Mouse (Mus musculus): Measurements from ENCODE around the gene Gm20605.

DNA sequence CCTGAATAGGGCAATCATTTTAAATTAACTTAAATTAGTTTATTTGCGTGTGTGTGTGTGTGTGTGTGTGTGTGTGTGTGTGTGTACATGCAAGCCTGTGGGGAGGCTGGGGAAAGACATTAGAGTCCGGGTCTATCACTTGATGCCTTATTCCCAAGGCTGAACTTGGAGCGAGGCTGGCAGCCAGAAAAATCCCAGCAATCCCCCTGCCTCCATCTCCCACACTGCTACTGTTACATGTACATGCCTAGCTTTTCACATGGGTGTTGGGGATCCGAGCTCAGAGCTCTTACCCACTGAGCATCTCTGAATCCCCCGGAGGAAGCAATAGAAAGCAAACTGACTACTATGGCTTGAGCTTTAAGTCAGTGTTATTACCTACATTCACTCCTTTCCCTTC is 43.4 kb downstream of the Gm20605 start:
- TF ChIP-seq POLR2AphosphoS2 (IDR thresholded peaks at IDR 0.05; ENCODE audit: insufficient read length, low read depth) (no peak), POLR2A (IDR thresholded peaks at IDR 0.05; ENCODE audit: insufficient read length, low read depth) (no peak), REST (IDR thresholded peaks at IDR 0.05; ENCODE audit: insufficient read depth, insufficient read length) (no peak), MYOG (IDR thresholded peaks at IDR 0.05; ENCODE audit: control insufficient read depth in 1 of 3, insufficient read depth in 1 of 3, insufficient read length in 2 of 3, low read depth in 2 of 3) (no peak), TCF12 (IDR thresholded peaks at IDR 0.05; ENCODE audit: insufficient read depth, poor library complexity, severe bottlenecking) (no peak), USF1 (IDR thresholded peaks at IDR 0.05; ENCODE audit: low read depth) (no peak), SRF (IDR thresholded peaks at IDR 0.05; ENCODE audit: control insufficient read depth, insufficient read length, low read depth) (no peak)

All from myocyte (in vitro differentiated cells).